Mouse (Mus musculus) thymus, adult 2 months (tissue): ENCODE results near the gene Stab2. TPM values are rescaled to one million over a fixed set of nuclear protein-coding genes. Genes with fewer than 3 reads are reported as not detected.

Experiments
- DNase-seq: peaks from one replicate; pipeline ENCODE4 v3.0.0; 2021
- H3K27ac ChIP-seq: fragments of 200-500 bp; 2 replicates; pipeline ENCODE4 v1.5.1; 2012; ENCODE audit warnings: low read length, control low read depth; ENCODE audit not compliant: control insufficient read depth, insufficient read depth
- H3K27me3 ChIP-seq: fragments of 200-500 bp; 2 replicates; pipeline ENCODE4 v1.6.1; 2012; ENCODE audit warnings: mild to moderate bottlenecking, low read length, moderate library complexity, mixed read lengths; ENCODE audit not compliant: control insufficient read depth, insufficient read depth
- H3K36me3 ChIP-seq: fragments of 200-500 bp; 2 replicates; pipeline ENCODE4 v1.6.1; 2012; ENCODE audit warnings: mild to moderate bottlenecking, low read length, moderate library complexity; ENCODE audit not compliant: control insufficient read depth, insufficient read depth
- H3K4me1 ChIP-seq: fragments of 200-500 bp; replicated peaks from 2 replicates; pipeline ENCODE4 v1.6.1; 2012; ENCODE audit warnings: low read length; ENCODE audit not compliant: control insufficient read depth, insufficient read depth
- H3K4me3 ChIP-seq: fragments of 200-500 bp; 2 replicates; pipeline ENCODE4 v1.5.1; 2012; ENCODE audit warnings: mild to moderate bottlenecking, low read length, control low read depth, moderate library complexity; ENCODE audit not compliant: control insufficient read depth, insufficient read depth
- CTCF ChIP-seq: fragments of 200-500 bp; IDR thresholded peaks from 2 replicates; pipeline ENCODE4 v1.5.1; 2012; ENCODE audit warnings: mild to moderate bottlenecking, control low read depth, low read length, moderate library complexity, borderline replicate concordance; ENCODE audit not compliant: control insufficient read depth, poor library complexity, insufficient read depth; ENCODE audit errors: extremely low read depth
- POLR2A ChIP-seq: fragments of 200-500 bp; IDR thresholded peaks from 2 replicates; pipeline ENCODE4 v1.6.1; 2012; ENCODE audit warnings: mild to moderate bottlenecking, low read length, control low read depth, moderate library complexity; ENCODE audit not compliant: control insufficient read depth, poor library complexity, insufficient read depth; ENCODE audit errors: extremely low read depth
- WGBS: fragments of 180-500 bp; shearing (Covaris S2); methylation state at CpG from one replicate; pipeline ENCODE4 v1.1.7; 2018; 5-methylcytosine and 5-hydroxymethylcytosine counted together
- polyA plus RNA-seq: library from polyadenylated mRNA; depleted of rRNA; stranded (reverse); fragments of >200 nt; gene quantifications from 2 replicates; pipeline ENCODE4 v1.2.3, GENCODE M21; 2012

Gene Stab2
- polyA plus RNA-seq, 1 experiment = 8.5 TPM

DNA sequence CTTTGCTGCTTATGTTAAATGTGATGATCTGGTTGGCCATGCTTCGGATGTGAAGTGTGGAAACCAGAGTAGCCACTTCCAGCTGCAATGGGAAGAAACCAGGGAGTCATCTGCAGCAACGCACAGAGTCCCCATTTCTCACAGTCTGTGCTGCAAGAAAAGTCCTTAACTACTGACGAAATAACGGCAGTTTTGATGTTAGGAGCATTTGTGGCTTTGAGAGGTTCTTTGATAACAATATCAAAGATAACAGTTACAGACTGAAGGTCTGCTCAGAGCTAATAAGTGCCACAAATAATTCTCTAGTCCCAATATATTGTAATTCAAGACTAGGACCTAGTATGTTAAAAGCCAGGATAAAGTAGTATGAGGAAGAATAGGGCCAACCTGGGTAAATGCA lies 57.9 kb downstream of the Stab2 start:
- no peak for DNase-seq
- Histone ChIP-seq H3K36me3 (no peaks in the 10 kb centered on the region), H3K27ac (no peak overlapping the region), H3K27me3 (no peaks in the 10 kb centered on the region), H3K4me1 (no peaks in the 10 kb centered on the region), H3K4me3 (no peak overlapping the region)
- TF ChIP-seq CTCF (no peak), POLR2A (no peak)
- 89% methylated on average over 4 of the region's 4 CpGs for WGBS

DNA sequence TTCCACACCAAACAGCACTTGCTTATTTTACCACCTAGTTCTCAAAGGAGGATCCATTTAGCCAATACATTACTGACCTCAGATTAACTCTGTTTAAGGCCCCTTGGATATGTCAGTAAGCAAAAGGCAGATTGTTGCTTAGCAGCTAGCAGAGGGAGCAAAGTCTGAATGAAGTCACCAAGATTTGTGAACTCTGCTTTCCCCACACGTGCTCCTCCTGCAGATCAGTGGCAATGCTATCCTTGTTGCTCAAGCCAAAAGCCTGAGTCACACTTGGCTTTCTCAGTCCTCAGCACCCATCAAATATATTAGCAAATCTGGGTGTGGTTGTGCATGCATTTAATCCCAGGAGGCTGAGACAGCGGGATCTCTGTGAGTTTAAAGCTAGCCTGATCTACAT lies 60.3 kb downstream of the Stab2 start:
- DNase-seq = no peak
- WGBS = 69% methylated on average over 2 of the region's 2 CpGs
- Histone ChIP-seq H3K27ac (no peak overlapping the region), H3K4me1 (no peaks in the 10 kb centered on the region), H3K36me3 (no peaks in the 10 kb centered on the region), H3K27me3 (no peaks in the 10 kb centered on the region), H3K4me3 (no peak overlapping the region)
- TF ChIP-seq POLR2A (no peak), CTCF (no peak)

DNA sequence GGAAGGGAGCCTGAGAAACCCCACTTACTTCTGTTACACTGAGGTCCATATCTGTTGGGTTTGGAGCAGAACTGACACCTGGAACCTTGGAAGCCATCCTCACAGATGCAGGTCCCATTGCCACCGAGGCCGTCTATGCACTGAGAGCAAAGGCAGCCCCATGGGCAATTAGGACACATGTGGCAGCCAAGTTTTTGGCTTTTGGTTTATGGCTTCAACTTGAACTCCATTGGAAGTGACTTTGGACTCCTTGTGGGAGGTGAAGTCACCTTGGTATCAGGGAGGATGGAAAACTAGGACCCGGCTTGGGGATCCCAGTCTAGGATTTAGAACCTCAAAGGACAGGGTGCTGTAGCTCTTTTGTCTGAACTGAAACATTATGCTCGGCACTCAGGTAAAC lies 67.2 kb downstream of the Stab2 start:
- no peak overlapping the region for H3K27ac ChIP-seq
- 94% methylated on average over 4 of the region's 4 CpGs for WGBS

GRCm38 (mm10) chr10:86934376-86934775 lies 73.4 kb downstream of the Stab2 start:
- no peak overlapping the region for H3K4me3 ChIP-seq
- WGBS = 71% methylated on average over 6 of the region's 6 CpGs
- no peaks in the 10 kb centered on the region for H3K36me3 ChIP-seq
- no peak for DNase-seq
- H3K27ac ChIP-seq = no peak overlapping the region
- H3K27me3 ChIP-seq = no peaks in the 10 kb centered on the region
- H3K4me1 ChIP-seq = no peaks in the 10 kb centered on the region
- TF ChIP-seq CTCF (no peak), POLR2A (no peak)

More for the DNA sequence above, 67.2 kb downstream of the Stab2 start:
- no peak for DNase-seq
- no peak for TF ChIP-seq POLR2A
- no peak for TF ChIP-seq CTCF
- H3K27me3 ChIP-seq = no peaks in the 10 kb centered on the region
- H3K36me3 ChIP-seq = no peaks in the 10 kb centered on the region
- H3K4me3 ChIP-seq = no peak overlapping the region
- H3K4me1 ChIP-seq = no peaks in the 10 kb centered on the region

- Histone ChIP-seq H3K27me3 (no peaks in the 10 kb centered on the region), H3K27ac (no peak overlapping the region), H3K4me1 (no peaks in the 10 kb centered on the region), H3K36me3 (no peaks in the 10 kb centered on the region), H3K4me3 (no peak overlapping the region)
- WGBS = 77% methylated on average over 3 of the region's 3 CpGs
- DNase-seq = no peak
- TF ChIP-seq POLR2A = no peak
- TF ChIP-seq CTCF = no peak
Measured at GRCm38 (mm10) chr10:86933906-86934305, 73.9 kb downstream of the Stab2 start.

DNA sequence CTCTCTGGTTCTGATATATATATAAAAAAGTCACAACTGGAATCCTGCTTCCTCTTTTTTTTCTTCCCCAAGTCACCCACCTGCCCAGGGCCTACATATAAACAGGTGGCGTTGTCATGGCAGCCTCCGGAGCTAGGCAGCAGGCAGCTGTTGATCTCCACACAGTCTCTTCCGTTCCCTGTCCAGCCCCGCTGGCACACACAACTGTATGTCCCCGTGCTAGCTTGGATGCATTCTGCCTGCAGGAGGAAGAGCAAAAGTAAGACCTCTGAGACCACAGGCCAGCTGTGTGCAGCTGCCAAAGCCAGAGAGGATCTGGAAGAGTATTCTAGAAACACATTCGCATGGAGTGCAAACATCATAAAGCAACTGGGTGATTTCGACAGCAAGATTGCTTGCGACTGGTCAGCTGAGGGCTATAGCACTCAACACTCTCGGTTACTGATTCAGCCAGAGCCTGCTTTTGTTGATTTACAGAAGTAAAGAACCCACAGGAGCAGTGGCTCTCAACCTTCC lies 74.6 kb downstream of the Stab2 start:
- TF ChIP-seq CTCF = no peak
- TF ChIP-seq POLR2A = no peak

DNA sequence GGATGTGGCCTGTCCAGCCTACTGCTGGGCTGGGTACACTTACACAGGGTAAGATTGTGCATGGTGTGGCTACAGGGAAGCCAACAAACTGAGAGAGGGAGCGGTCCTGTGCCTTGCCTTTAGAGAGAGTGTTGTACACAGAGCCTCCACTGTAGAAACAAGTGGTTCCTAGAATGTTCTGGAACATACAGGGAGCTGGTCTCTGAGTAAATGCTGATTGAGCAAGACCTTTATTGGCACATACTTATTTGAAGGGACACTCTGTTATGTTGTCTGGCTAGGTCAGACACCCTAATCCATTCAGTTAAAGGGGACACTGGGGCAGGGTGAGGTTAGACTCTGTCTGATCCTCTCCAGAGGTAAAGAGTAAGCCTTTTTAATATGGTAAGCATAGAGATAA lies 84.2 kb downstream of the Stab2 start:
- no peaks in the 10 kb centered on the region for H3K4me1 ChIP-seq
- no peak overlapping the region for H3K27ac ChIP-seq
- no peak for TF ChIP-seq CTCF
- TF ChIP-seq POLR2A = no peak
- 97% methylated on average over 1 of the region's 1 CpGs for WGBS
- DNase-seq = no peak
- H3K4me3 ChIP-seq = no peak overlapping the region
- H3K27me3 ChIP-seq = no peaks in the 10 kb centered on the region
- H3K36me3 ChIP-seq = no peaks in the 10 kb centered on the region

More for the DNA sequence above, 74.6 kb downstream of the Stab2 start:
- Histone ChIP-seq H3K4me3 (no peak overlapping the region), H3K27me3 (no peaks in the 10 kb centered on the region), H3K27ac (no peak overlapping the region), H3K4me1 (no peaks in the 10 kb centered on the region), H3K36me3 (no peaks in the 10 kb centered on the region)
- 16% methylated on average over 9 of the region's 9 CpGs for WGBS
- peak; percentile 6 for DNase-seq
